In the genomic region with DNA sequence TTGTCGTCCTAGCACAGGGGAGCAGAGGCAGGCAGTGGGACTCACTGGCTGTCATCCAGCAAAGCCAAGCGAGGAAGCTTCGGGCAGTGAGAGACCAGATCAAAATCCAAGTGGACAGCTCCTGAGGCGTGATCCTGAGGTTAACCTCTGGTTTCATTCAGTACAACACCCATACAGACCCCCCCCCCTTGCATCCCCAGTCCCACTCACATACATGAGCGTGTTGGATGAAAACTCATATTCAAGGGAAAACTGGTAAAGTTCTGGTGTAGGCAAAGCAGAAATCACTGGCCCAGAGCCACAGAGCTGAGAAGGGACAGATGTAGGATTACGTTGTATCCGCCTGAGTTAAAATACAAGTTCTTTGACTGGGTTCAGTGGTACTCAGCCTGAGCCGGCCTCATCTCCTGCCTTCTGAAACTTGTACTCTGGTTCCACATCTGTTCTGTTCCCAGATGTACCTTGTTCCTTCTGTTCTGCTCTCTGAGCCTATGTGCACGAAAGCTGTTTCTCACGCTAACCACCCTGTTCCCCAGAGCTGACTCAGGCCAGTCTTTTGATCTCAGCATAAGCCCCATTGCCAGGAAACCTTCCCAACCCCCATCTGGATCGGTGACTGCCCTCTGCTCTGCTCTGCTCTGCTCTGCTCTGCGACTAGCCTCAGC, we compare ENCODE assay signal across 9 mouse cellular contexts.
DNase-seq lines count a peak whose midpoint lies in the region; ATAC-seq and TF ChIP-seq lines count a peak whose summit lies in the region.
"Had no signal": no experiment of that assay in that cellular context is flagged by ENCODE, and none has a peak within 500 bp of the region (broad histone marks: within the 10 kb centered on the region; RNA-seq: fewer than 3 reads in every experiment).

No protein-coding gene starts in this region.

- no peak overlapping the region for H3K4me3 ChIP-seq in intestine, embryonic 16.5 days (ENCODE audit: low read length)
- no peak overlapping the region for H3K4me3 ChIP-seq in lung, postnatal 0 days (ENCODE audit: low read depth, low read length)

- WGBS in intestine, embryonic 16.5 days = 29% methylated on average over 12 of the region's 12 CpGs
- WGBS in lung, postnatal 0 days = 26% methylated on average over 12 of the region's 12 CpGs

- DNase-seq in layer of hippocampus, adult 18-20 months (ENCODE audit: low spot score in 2 of 2) = peak; percentile 31 to 64
- no peak for DNase-seq in layer of hippocampus, adult 9-10 months (ENCODE audit: low spot score)
- peak; percentile 35 for DNase-seq in brain, embryonic 14.5 days (ENCODE audit: low read depth)
- peak; percentile 35 for DNase-seq in lung, postnatal 0 days (ENCODE audit: low spot score)
- DNase-seq in cerebellum, adult 11 months = no peak
- no peak for DNase-seq in T-cell, adult 2 months (ENCODE audit: low spot score)
- DNase-seq in cerebellum, adult 9-10 months = no peak

- no peaks in the 10 kb centered on the region for H3K36me3 ChIP-seq in intestine, embryonic 16.5 days (ENCODE audit: control insufficient read depth, insufficient read depth, low read length)
- H3K36me3 ChIP-seq in lung, postnatal 0 days (ENCODE audit: insufficient read depth, low read length) = no peaks in the 10 kb centered on the region

- no peak overlapping the region for H3K4me2 ChIP-seq in intestine, embryonic 16.5 days (ENCODE audit: low read depth, low read length)
- H3K4me2 ChIP-seq in lung, postnatal 0 days (replicated peaks; ENCODE audit: low read depth, low read length) = no peak overlapping the region

- no peak for TF ChIP-seq EP300 in lung, postnatal 0 days (IDR thresholded peaks at IDR 0.05)

- peaks cover 7% of the 10 kb centered on the region; the same call in 1 of the 2 replicates for H3K4me1 ChIP-seq in intestine, embryonic 16.5 days (ENCODE audit: control insufficient read depth, insufficient read depth, low read length)
- no peaks in the 10 kb centered on the region for H3K4me1 ChIP-seq in lung, postnatal 0 days (ENCODE audit: insufficient read depth, low read depth, low read length)

- no peak for TF ChIP-seq CTCF in brain, embryonic 14.5 days (IDR thresholded peaks at IDR 0.05; ENCODE audit: borderline replicate concordance, extremely low read depth, insufficient read depth, insufficient read length)
- no peak for TF ChIP-seq CTCF in lung, postnatal 0 days (IDR thresholded peaks at IDR 0.05)

- H3K27ac ChIP-seq in intestine, embryonic 16.5 days (ENCODE audit: low read length) = no peak overlapping the region
- no peak overlapping the region for H3K27ac ChIP-seq in lung, postnatal 0 days (ENCODE audit: low read length)
- H3K27ac ChIP-seq: macrophage had no signal

- no peaks in the 10 kb centered on the region for H3K9me3 ChIP-seq in intestine, embryonic 16.5 days (ENCODE audit: control insufficient read depth, low read length)
- H3K9me3 ChIP-seq in lung, postnatal 0 days (ENCODE audit: low read length) = no peaks in the 10 kb centered on the region

- H3K27me3 ChIP-seq in intestine, embryonic 16.5 days (replicated peaks; ENCODE audit: control insufficient read depth, insufficient read depth, low read length) = no peaks in the 10 kb centered on the region
- H3K27me3 ChIP-seq in lung, postnatal 0 days (replicated peaks; ENCODE audit: insufficient read depth, low read length) = no peaks in the 10 kb centered on the region

- TF ChIP-seq POLR2A in brain, embryonic 14.5 days (IDR thresholded peaks at IDR 0.05; ENCODE audit: borderline replicate concordance, extremely low read depth, insufficient read depth, insufficient read length, poor library complexity, severe bottlenecking) = no peak

- no peak overlapping the region for H3K9ac ChIP-seq in intestine, embryonic 16.5 days (ENCODE audit: low read depth, low read length)
- H3K9ac ChIP-seq in lung, postnatal 0 days (replicated peaks; ENCODE audit: low read depth) = no peak overlapping the region

- peak; percentile 74 for ATAC-seq in intestine, embryonic 16.5 days
- ATAC-seq in lung, postnatal 0 days = peak; percentile 40

Comparison
In these comparisons a context has a peak if more than half of its experiments do, and no peak if none do; other contexts are left out.
1. DNase-seq: peak in layer of hippocampus, adult 18-20 months (2 of 2), brain, embryonic 14.5 days (single experiment) and lung, postnatal 0 days (single experiment); none in layer of hippocampus, adult 9-10 months (single experiment), cerebellum, adult 11 months (single experiment), T-cell, adult 2 months (single experiment) and cerebellum, adult 9-10 months (single experiment).